In the genomic region with DNA sequence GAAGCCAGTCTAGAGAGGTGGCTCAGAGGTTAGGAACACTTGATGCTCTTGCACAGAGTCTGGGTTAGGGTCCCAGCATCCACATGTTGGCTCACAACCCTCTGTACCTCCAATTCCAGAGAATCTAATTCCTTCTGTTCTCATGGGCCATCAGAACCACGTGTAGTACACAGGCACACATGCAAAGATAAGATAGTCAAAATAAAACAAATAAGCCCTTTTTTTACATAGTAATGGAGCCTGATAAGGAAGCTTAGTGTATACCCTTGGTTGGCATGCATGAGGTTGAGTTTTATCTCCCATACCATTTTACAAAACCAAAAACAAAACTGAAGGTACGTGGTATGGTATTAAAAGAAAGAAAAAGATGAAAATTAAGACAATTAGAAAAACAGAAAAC, we compare ENCODE assay signal across 27 mouse cellular contexts. TPM values are rescaled to one million over a fixed set of nuclear protein-coding genes. Genes with fewer than 3 reads are reported as not detected.
A peak's percentile ranks its signal among the peaks of the same experiment; 100 is the strongest.
DNase-seq lines count a peak whose midpoint lies in the region; ATAC-seq and TF ChIP-seq lines count a peak whose summit lies in the region.
"Had no signal": no experiment of that assay in that cellular context is flagged by ENCODE, and none has a peak within 500 bp of the region (broad histone marks: within the 10 kb centered on the region; RNA-seq: fewer than 3 reads in every experiment).

No protein-coding gene starts in this region.

- no peak overlapping the region for H3K4me3 ChIP-seq in MEL (ENCODE audit: control insufficient read depth in 1 of 2, insufficient read depth in 1 of 2, low read depth in 2 of 2, low read length in 2 of 2)
- no peak overlapping the region for H3K4me3 ChIP-seq in liver, embryonic 14.5 days (ENCODE audit: insufficient read depth in 1 of 2, low read depth in 2 of 2, low read length in 2 of 2)
- no peak overlapping the region for H3K4me3 ChIP-seq in liver, postnatal 0 days (ENCODE audit: low read depth, low read length)
- no peak overlapping the region for H3K4me3 ChIP-seq in forebrain, embryonic 10.5 days
- H3K4me3 ChIP-seq: embryonic facial prominence, embryonic 12.5 days; embryonic facial prominence, embryonic 15.5 days; forebrain, embryonic 13.5 days; heart, embryonic 13.5 days had no signal

- TF ChIP-seq EP300 in MEL (IDR thresholded peaks at IDR 0.05; ENCODE audit: low read depth in 1 of 2, low read length in 2 of 2), result peak in 1 of 2 experiments; percentile 53; a peak in 1 of 4 replicates
- TF ChIP-seq EP300 in liver, embryonic 14.5 days (IDR thresholded peaks at IDR 0.05; ENCODE audit: low read depth), result peak; percentile 51
- TF ChIP-seq EP300 in liver, postnatal 0 days (IDR thresholded peaks at IDR 0.05; ENCODE audit: low read depth), result peak; percentile 46; the same call in 1 of the 2 replicates

- H3K79me2 ChIP-seq in MEL (ENCODE audit: control insufficient read depth, insufficient read depth, low read length, poor library complexity), result no peaks in the 10 kb centered on the region

- H3K36me3 ChIP-seq in MEL (ENCODE audit: control insufficient read depth in 1 of 2, insufficient read depth in 2 of 2, low read length in 2 of 2), result peaks cover 1 to 3% of the 10 kb centered on the region in 2 experiments; a peak in 2 of 4 replicates
- no peaks in the 10 kb centered on the region for H3K36me3 ChIP-seq in liver, embryonic 14.5 days (replicated peaks; ENCODE audit: control insufficient read depth, insufficient read depth, low read depth)
- peaks cover 38% of the 10 kb centered on the region for H3K36me3 ChIP-seq in liver, postnatal 0 days (replicated peaks; ENCODE audit: insufficient read depth, low read length)
- peaks cover 30% of the 10 kb centered on the region for H3K36me3 ChIP-seq in forebrain, embryonic 10.5 days (replicated peaks)

- TF ChIP-seq POLR2A in MEL (IDR thresholded peaks at IDR 0.05; ENCODE audit: control insufficient read depth in 1 of 2, insufficient read depth in 1 of 2, low read depth in 1 of 2, low read length in 2 of 2, poor library complexity in 1 of 2), result no peak

- no peaks in the 10 kb centered on the region for H3K27me3 ChIP-seq in MEL (ENCODE audit: control insufficient read depth in 1 of 2, insufficient read depth in 2 of 2, low read length in 2 of 2)
- no peaks in the 10 kb centered on the region for H3K27me3 ChIP-seq in liver, embryonic 14.5 days (ENCODE audit: control insufficient read depth, insufficient read depth, low read length)
- no peaks in the 10 kb centered on the region for H3K27me3 ChIP-seq in liver, postnatal 0 days (ENCODE audit: insufficient read depth, low read length)
- H3K27me3 ChIP-seq in forebrain, embryonic 10.5 days (ENCODE audit: poor library complexity, severe bottlenecking), result no peaks in the 10 kb centered on the region
- H3K27me3 ChIP-seq: embryonic facial prominence, embryonic 12.5 days; embryonic facial prominence, embryonic 15.5 days; forebrain, embryonic 13.5 days; heart, embryonic 13.5 days had no signal

- H3K27ac ChIP-seq in MEL (ENCODE audit: control insufficient read depth, low read depth, low read length), result no peak overlapping the region
- no peak overlapping the region for H3K27ac ChIP-seq in liver, embryonic 14.5 days
- H3K27ac ChIP-seq in liver, postnatal 0 days (ENCODE audit: low read depth), result no peak overlapping the region
- H3K27ac ChIP-seq in forebrain, embryonic 10.5 days, result no peak overlapping the region
- H3K27ac ChIP-seq: embryonic facial prominence, embryonic 12.5 days; embryonic facial prominence, embryonic 15.5 days; forebrain, embryonic 13.5 days; heart, embryonic 13.5 days; hindbrain, embryonic 14.5 days; hindbrain, postnatal 0 days had no signal

- H3K9ac ChIP-seq in MEL (ENCODE audit: control insufficient read depth, low read depth, low read length, poor library complexity, severe bottlenecking), result no peak overlapping the region
- no peak overlapping the region for H3K9ac ChIP-seq in liver, embryonic 14.5 days (replicated peaks)
- H3K9ac ChIP-seq in liver, postnatal 0 days (replicated peaks), result no peak overlapping the region
- H3K9ac ChIP-seq: embryonic facial prominence, embryonic 12.5 days; embryonic facial prominence, embryonic 15.5 days; forebrain, embryonic 13.5 days; heart, embryonic 13.5 days; hindbrain, embryonic 14.5 days had no signal

- H3K4me1 ChIP-seq in MEL (ENCODE audit: control insufficient read depth in 1 of 2, insufficient read depth in 2 of 2, low read length in 2 of 2), result peaks cover 0 to 4% of the 10 kb centered on the region in 2 experiments; a peak in 2 of 4 replicates
- peaks cover 3 to 6% of the 10 kb centered on the region in 2 experiments; a peak in 2 of 4 replicates for H3K4me1 ChIP-seq in liver, embryonic 14.5 days (replicated peaks; ENCODE audit: control insufficient read depth in 2 of 2, insufficient read depth in 2 of 2, low read length in 1 of 2)
- 0 out of 2 replicates have a peak, but pooled peaks cover 2% of the 10 kb centered on the region for H3K4me1 ChIP-seq in liver, postnatal 0 days (ENCODE audit: insufficient read depth)
- no peaks in the 10 kb centered on the region for H3K4me1 ChIP-seq in forebrain, embryonic 10.5 days
- H3K4me1 ChIP-seq: embryonic facial prominence, embryonic 12.5 days; embryonic facial prominence, embryonic 15.5 days; forebrain, embryonic 13.5 days had no signal

- ATAC-seq in common myeloid progenitor, adult 5-6 weeks (replicated peaks; ENCODE audit: low read depth, poor library complexity, severe bottlenecking), result 0 out of 2 replicates have a peak, but pooled peaks have one; percentile 22
- ATAC-seq in liver, embryonic 14.5 days (ENCODE audit: insufficient read depth), result peak; percentile 73; the same call in 1 of the 2 replicates
- ATAC-seq in liver, postnatal 0 days, result peak; percentile 33; the same call in 1 of the 2 replicates
- ATAC-seq in erythroid progenitor cell, adult 5-6 weeks (replicated peaks; ENCODE audit: low FRiP score, poor library complexity, severe bottlenecking), result no peak
- ATAC-seq: activated CD4-positive, CD25-positive, alpha-beta regulatory T cell, adult 4 months; CD4-positive, CD25-positive, alpha-beta regulatory T cell, adult 4 months; forebrain, embryonic 13.5 days; forebrain, embryonic 16.5 days; hindbrain, postnatal 0 days had no signal

- H3K9me3 ChIP-seq in MEL (replicated peaks; ENCODE audit: insufficient read depth, low read length), result no peaks in the 10 kb centered on the region
- H3K9me3 ChIP-seq in liver, embryonic 14.5 days (ENCODE audit: control insufficient read depth, low read length), result no peaks in the 10 kb centered on the region
- no peaks in the 10 kb centered on the region for H3K9me3 ChIP-seq in liver, postnatal 0 days (ENCODE audit: low read length)
- H3K9me3 ChIP-seq in forebrain, embryonic 10.5 days, result no peaks in the 10 kb centered on the region
- H3K9me3 ChIP-seq: embryonic facial prominence, embryonic 12.5 days; embryonic facial prominence, embryonic 15.5 days; forebrain, embryonic 13.5 days; heart, embryonic 13.5 days had no signal

- TF ChIP-seq RAD21 in MEL (IDR thresholded peaks at IDR 0.05; ENCODE audit: low read depth, low read length), result no peak

- DNase-seq in MEL (ENCODE audit: low read depth, low spot score), result no peak
- no peak for DNase-seq in liver, embryonic 14.5 days (ENCODE audit: low read depth in 3 of 3, low spot score in 3 of 3)
- no peak for DNase-seq in liver, postnatal 0 days
- no peak for DNase-seq in urinary bladder, adult 2 months (ENCODE audit: low spot score)
- DNase-seq in forebrain, embryonic 10.5 days (ENCODE audit: extremely low spot score, low spot score), result no peak
- DNase-seq in cerebellum, adult 9-10 months, result no peak
- DNase-seq: adrenal gland, adult 8-10 months; adrenal gland, postnatal 25 days; cerebellum, adult 11-12 months; cerebellum, adult 8-10 months; cerebellum, postnatal 14 days; gastrocnemius, postnatal 10 days; gastrocnemius, postnatal 36 days; heart, adult 18-20 months; heart, postnatal 14 days; heart, postnatal 4 days had no signal

- 11% methylated on average over 2 of the region's 2 CpGs for WGBS in liver, embryonic 14.5 days (ENCODE audit: insufficient replicate concordance)
- WGBS in liver, postnatal 0 days (ENCODE audit: insufficient replicate concordance), result 47% methylated on average over 2 of the region's 2 CpGs
- WGBS in forebrain, embryonic 10.5 days, result 84% methylated on average over 2 of the region's 2 CpGs

- TF ChIP-seq CTCF in MEL (IDR thresholded peaks at IDR 0.05 in 2 of 3, conservative IDR thresholded peaks at IDR 0.05 in 1 of 3; ENCODE audit: control insufficient read depth in 1 of 3, insufficient read depth in 1 of 3, low read depth in 2 of 3, low read length in 3 of 3, poor library complexity in 1 of 3, severe bottlenecking in 1 of 3), result no peak
- no peak for TF ChIP-seq CTCF in liver, embryonic 14.5 days (IDR thresholded peaks at IDR 0.05; ENCODE audit: low read depth)
- TF ChIP-seq CTCF in liver, postnatal 0 days (IDR thresholded peaks at IDR 0.05; ENCODE audit: low read depth), result no peak

- no peak overlapping the region for H3K4me2 ChIP-seq in liver, embryonic 14.5 days (ENCODE audit: low read depth)
- no peak overlapping the region for H3K4me2 ChIP-seq in liver, postnatal 0 days (ENCODE audit: low read depth, low read length)
- H3K4me2 ChIP-seq: embryonic facial prominence, embryonic 12.5 days; embryonic facial prominence, embryonic 15.5 days; forebrain, embryonic 13.5 days; heart, embryonic 13.5 days; hindbrain, embryonic 14.5 days had no signal

RNA-seq across cellular contexts. Expression of a gene that starts 22.4 kb away (rescaled TPM):
- total RNA-seq in MEL (2012; rRNA removed), result 60.4 and 67.5 TPM in 2 replicates
- 100 to 1,000 TPM in 1 of 2 experiments, not detected in 1; 106 TPM for polyA plus RNA-seq in MEL (2012; ENCODE audit: insufficient read depth in 1 of 2, insufficient read length in 2 of 2, low read depth in 1 of 2, low replicate concordance in 2 of 2, missing spikeins in 1 of 2)
- total RNA-seq in common myeloid progenitor, adult 5-6 weeks (2017), result 71.8 and 82.3 TPM in 2 replicates
- 14.5 and 20.7 TPM in 2 replicates for polyA plus RNA-seq in liver, embryonic 14.5 days (2012; rRNA removed)
- polyA plus RNA-seq in liver, embryonic 14.5 days (2014; fragmentation: Nextera tagmentation; extraction: Ambion mirVana), result 26.6 and 31.9 TPM in 2 replicates
- 14.4 and 15.2 TPM in 2 replicates for polyA plus RNA-seq in liver, postnatal 0 days (2015; fragmentation: Nextera tagmentation; extraction: Ambion mirVana)
- 21.1 and 25.9 TPM in 2 replicates for polyA plus RNA-seq in urinary bladder, adult 2 months (2012; rRNA removed)
- polyA plus RNA-seq in forebrain, embryonic 10.5 days (2016; fragmentation: Nextera tagmentation; extraction: Ambion mirVana), result 75.1 and 75.8 TPM in 2 replicates
- total RNA-seq in erythroid progenitor cell, adult 5-6 weeks (2015; ENCODE audit: low replicate concordance), result 22.3 and 32.3 TPM in 2 replicates
- 16.3 and 19.8 TPM in 2 replicates for total RNA-seq in erythroid progenitor cell, adult 5-6 weeks (2017; ENCODE audit: low replicate concordance)

RNA-seq across cellular contexts. Expression of a gene that starts 49.2 kb away (rescaled TPM):
- 14.7 and 16.5 TPM in 2 replicates for total RNA-seq in MEL (2012; rRNA removed)
- 10 to 100 TPM in 1 of 2 experiments, not detected in 1; 13.6 TPM for polyA plus RNA-seq in MEL (2012; ENCODE audit: insufficient read depth in 1 of 2, insufficient read length in 2 of 2, low read depth in 1 of 2, low replicate concordance in 2 of 2, missing spikeins in 1 of 2)
- 42.8 and 46.9 TPM in 2 replicates for total RNA-seq in common myeloid progenitor, adult 5-6 weeks (2017)
- polyA plus RNA-seq in liver, embryonic 14.5 days (2012; rRNA removed), result 4.5 and 5.7 TPM in 2 replicates
- 5.2 and 5.4 TPM in 2 replicates for polyA plus RNA-seq in liver, embryonic 14.5 days (2014; fragmentation: Nextera tagmentation; extraction: Ambion mirVana)
- polyA plus RNA-seq in liver, postnatal 0 days (2015; fragmentation: Nextera tagmentation; extraction: Ambion mirVana), result 16.3 and 16.5 TPM in 2 replicates
- 84.3 and 96.2 TPM in 2 replicates for polyA plus RNA-seq in urinary bladder, adult 2 months (2012; rRNA removed)
- 7.8 and 9.7 TPM in 2 replicates for polyA plus RNA-seq in forebrain, embryonic 10.5 days (2016; fragmentation: Nextera tagmentation; extraction: Ambion mirVana)
- total RNA-seq in erythroid progenitor cell, adult 5-6 weeks (2015; ENCODE audit: low replicate concordance), result 5.9 and 11.2 TPM in 2 replicates
- total RNA-seq in erythroid progenitor cell, adult 5-6 weeks (2017; ENCODE audit: low replicate concordance), result 9.8 and 13.3 TPM in 2 replicates
